In the genomic region with DNA sequence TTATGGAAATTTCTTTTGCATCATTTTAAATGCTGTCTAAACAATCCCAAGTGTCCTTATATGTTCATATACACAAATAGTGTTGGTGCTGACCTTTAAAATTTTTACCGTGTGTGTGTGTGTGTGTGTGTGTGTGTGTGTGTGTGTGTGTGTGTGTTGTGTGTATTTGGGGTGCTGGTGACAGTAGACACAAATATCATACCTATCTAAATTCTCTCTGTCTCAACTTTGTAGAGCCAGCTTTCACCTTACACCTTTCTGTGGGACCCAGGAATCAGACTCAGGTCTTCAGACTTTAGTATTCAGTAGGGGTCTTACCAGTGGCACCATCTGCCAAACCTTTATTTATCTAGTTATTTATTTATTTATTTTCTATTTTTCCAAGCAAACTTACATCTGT, we compare ENCODE assay signal across 8 mouse cellular contexts. TPM values are rescaled to one million over a fixed set of nuclear protein-coding genes. Genes with fewer than 3 reads are reported as not detected.
DNase-seq lines count a peak whose midpoint lies in the region; ATAC-seq lines count a peak whose summit lies in the region.

No protein-coding gene starts in this region.

- H3K4me3 ChIP-seq in kidney, embryonic 16.5 days (ENCODE audit: low read length) = no peak overlapping the region
- H3K4me3 ChIP-seq in forebrain, embryonic 11.5 days (ENCODE audit: low read depth, low read length) = peak overlapping the region; percentile 70; the same call in 1 of the 2 replicates
- H3K4me3 ChIP-seq in intestine, embryonic 15.5 days (replicated peaks) = no peak overlapping the region; the same call in 1 of the 2 replicates
- peak overlapping the region; percentile 86 for H3K4me3 ChIP-seq in midbrain, embryonic 15.5 days

- H3K4me2 ChIP-seq in kidney, embryonic 16.5 days (replicated peaks; ENCODE audit: low read depth, low read length) = peak overlapping the region; percentile 67
- peak overlapping the region; percentile 95 for H3K4me2 ChIP-seq in forebrain, embryonic 11.5 days (ENCODE audit: low read depth, low read length, severe bottlenecking)
- H3K4me2 ChIP-seq in intestine, embryonic 15.5 days (replicated peaks) = peak overlapping the region; percentile 92
- peak overlapping the region; percentile 97 for H3K4me2 ChIP-seq in midbrain, embryonic 15.5 days

- H3K9me3 ChIP-seq in kidney, embryonic 16.5 days (ENCODE audit: low read length) = no peaks in the 10 kb centered on the region
- no peaks in the 10 kb centered on the region for H3K9me3 ChIP-seq in forebrain, embryonic 11.5 days (ENCODE audit: control insufficient read depth, low read length)
- H3K9me3 ChIP-seq in intestine, embryonic 15.5 days = no peaks in the 10 kb centered on the region
- no peaks in the 10 kb centered on the region for H3K9me3 ChIP-seq in midbrain, embryonic 15.5 days

- ATAC-seq in kidney, embryonic 16.5 days (ENCODE audit: low FRiP score, low TSS enrichment) = no peak
- no peak for ATAC-seq in forebrain, embryonic 11.5 days (replicated peaks; ENCODE audit: low FRiP score)
- ATAC-seq in intestine, embryonic 15.5 days = no peak
- no peak for ATAC-seq in midbrain, embryonic 15.5 days (replicated peaks)
- no peak for ATAC-seq in erythroid progenitor cell, adult 5-6 weeks (replicated peaks; ENCODE audit: low FRiP score, poor library complexity, severe bottlenecking)

- 36% methylated on average over 1 of the region's 1 CpGs for WGBS in kidney, embryonic 16.5 days
- WGBS in forebrain, embryonic 11.5 days = 15% methylated on average over 1 of the region's 1 CpGs
- WGBS in intestine, embryonic 15.5 days = 17% methylated on average over 1 of the region's 1 CpGs
- 35% methylated on average over 1 of the region's 1 CpGs for WGBS in midbrain, embryonic 15.5 days

- H3K27ac ChIP-seq in kidney, embryonic 16.5 days (ENCODE audit: low read length) = no peak overlapping the region
- no peak overlapping the region for H3K27ac ChIP-seq in forebrain, embryonic 11.5 days (ENCODE audit: low read depth, low read length)
- H3K27ac ChIP-seq in intestine, embryonic 15.5 days = no peak overlapping the region
- no peak overlapping the region for H3K27ac ChIP-seq in midbrain, embryonic 15.5 days

- no peak overlapping the region for H3K9ac ChIP-seq in kidney, embryonic 16.5 days (replicated peaks; ENCODE audit: low read length)
- no peak overlapping the region; the same call in 1 of the 2 replicates for H3K9ac ChIP-seq in forebrain, embryonic 11.5 days (ENCODE audit: low read length)
- no peak overlapping the region for H3K9ac ChIP-seq in intestine, embryonic 15.5 days
- H3K9ac ChIP-seq in midbrain, embryonic 15.5 days = no peak overlapping the region

- peaks cover 8% of the 10 kb centered on the region for H3K4me1 ChIP-seq in kidney, embryonic 16.5 days (ENCODE audit: insufficient read depth, low read length)
- no peaks in the 10 kb centered on the region; the same call in 1 of the 2 replicates for H3K4me1 ChIP-seq in forebrain, embryonic 11.5 days (replicated peaks; ENCODE audit: control insufficient read depth, insufficient read depth, low read length)
- H3K4me1 ChIP-seq in intestine, embryonic 15.5 days (replicated peaks) = peaks cover 5% of the 10 kb centered on the region
- H3K4me1 ChIP-seq in midbrain, embryonic 15.5 days = peaks cover 17% of the 10 kb centered on the region

- H3K27me3 ChIP-seq in kidney, embryonic 16.5 days (ENCODE audit: insufficient read depth, low read length) = no peaks in the 10 kb centered on the region
- no peaks in the 10 kb centered on the region for H3K27me3 ChIP-seq in forebrain, embryonic 11.5 days (ENCODE audit: control insufficient read depth, insufficient read depth, low read length)
- H3K27me3 ChIP-seq in intestine, embryonic 15.5 days (replicated peaks) = no peaks in the 10 kb centered on the region
- H3K27me3 ChIP-seq in midbrain, embryonic 15.5 days (replicated peaks) = peaks cover 5% of the 10 kb centered on the region; the same call in 1 of the 2 replicates

- no peak for DNase-seq in kidney, adult 9 months
- no peak for DNase-seq in forebrain, embryonic 11.5 days (ENCODE audit: low spot score)
- no peak for DNase-seq in thymus, postnatal 25 days
- DNase-seq in cerebellum, adult 9-11 months = no peak

- no peaks in the 10 kb centered on the region for H3K36me3 ChIP-seq in kidney, embryonic 16.5 days (ENCODE audit: insufficient read depth, low read length)
- H3K36me3 ChIP-seq in forebrain, embryonic 11.5 days (ENCODE audit: control insufficient read depth, insufficient read depth, low read length) = no peaks in the 10 kb centered on the region
- no peaks in the 10 kb centered on the region for H3K36me3 ChIP-seq in intestine, embryonic 15.5 days
- H3K36me3 ChIP-seq in midbrain, embryonic 15.5 days (replicated peaks) = no peaks in the 10 kb centered on the region

RNA-seq across cellular contexts. Expression of gene Utrn, which starts 0.7 kb away (rescaled TPM):
- 76.0 and 88.1 TPM in 2 replicates for polyA plus RNA-seq in kidney, embryonic 16.5 days (2015; fragmentation: Nextera tagmentation; extraction: Ambion mirVana)
- 44.3 and 49.7 TPM in 2 replicates for polyA plus RNA-seq in forebrain, embryonic 11.5 days (2014; fragmentation: Nextera tagmentation; extraction: Ambion mirVana)
- polyA plus RNA-seq in intestine, embryonic 15.5 days (2015; fragmentation: Nextera tagmentation; extraction: Ambion mirVana) = 43.8 and 46.2 TPM in 2 replicates
- 19.7 and 21.1 TPM in 2 replicates for polyA plus RNA-seq in midbrain, embryonic 15.5 days (2015; fragmentation: Nextera tagmentation; extraction: Ambion mirVana)
- total RNA-seq in erythroid progenitor cell, adult 5-6 weeks (2015; ENCODE audit: low replicate concordance) = 8.3 and 23.5 TPM in 2 replicates
- 6.3 and 11.8 TPM in 2 replicates for total RNA-seq in erythroid progenitor cell, adult 5-6 weeks (2017; ENCODE audit: low replicate concordance)

Comparison
In these comparisons a context has a peak if more than half of its experiments do, and no peak if none do; other contexts are left out.
1. H3K4me3 ChIP-seq: peak in forebrain, embryonic 11.5 days (single experiment) and midbrain, embryonic 15.5 days (single experiment); none in kidney, embryonic 16.5 days (single experiment) and intestine, embryonic 15.5 days (single experiment).
2. Peak in every context shown above with its lines, with median percentiles within 50 percentile points of each other: H3K4me2 ChIP-seq.